Mouse (Mus musculus) spleen, postnatal 36 days (tissue): Measurements from ENCODE around the gene Magi1.

ENCODE experiments used
- DNase-seq, 2 experiments: peaks; one replicate each; pipeline ENCODE4 v3.0.0; 2022; ENCODE audit warnings: low spot score in 2 of 2, mixed read lengths in 1 of 2

The Magi1 gene

GRCm38 (mm10) chr6:93895721-93896120, 388.0 kb downstream of the Magi1 start:
- no peak for DNase-seq

DNA sequence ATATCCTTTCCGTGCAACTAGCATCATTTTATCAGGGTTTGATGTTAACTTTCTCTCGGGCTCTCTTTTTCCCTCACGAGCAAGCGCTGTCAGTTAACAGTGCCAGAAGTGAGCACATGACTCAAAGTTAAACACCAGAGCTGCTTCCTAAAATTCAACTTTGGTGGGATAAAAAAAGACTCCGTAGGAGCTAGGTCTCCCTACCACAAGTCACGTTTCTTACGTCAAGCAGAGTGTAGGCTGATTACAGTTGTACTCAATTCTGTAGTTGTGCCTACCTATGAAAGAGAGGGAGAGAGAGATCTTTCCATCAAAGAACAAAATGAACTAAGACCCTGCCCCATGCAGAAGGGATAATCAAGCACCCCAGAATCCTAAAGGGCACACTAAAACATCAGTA, 389.8 kb downstream of the Magi1 start:
- DNase-seq = no peak

GRCm38 (mm10) chr6:93892922-93893321, 390.8 kb downstream of the Magi1 start:
- DNase-seq = no peak

DNA sequence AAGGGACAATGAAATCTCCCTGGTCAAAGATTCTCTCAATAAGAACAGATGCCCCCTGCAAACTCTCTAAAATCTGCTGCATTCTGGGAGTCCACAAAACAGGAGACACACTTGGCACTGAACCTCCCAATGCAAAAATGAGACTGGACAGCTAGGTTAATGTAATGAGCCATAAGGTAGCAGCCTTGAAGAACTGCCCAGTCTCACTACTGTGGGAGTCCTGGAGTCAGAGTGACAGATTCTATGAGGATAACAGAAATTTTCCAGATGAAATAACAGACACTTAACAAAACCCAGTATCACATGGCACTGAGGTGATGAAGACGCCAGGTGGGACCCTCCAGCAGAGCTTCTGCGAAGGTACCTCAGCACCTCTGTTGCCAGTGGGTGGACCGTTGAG, 393.7 kb downstream of the Magi1 start:
- no peak for DNase-seq

DNA sequence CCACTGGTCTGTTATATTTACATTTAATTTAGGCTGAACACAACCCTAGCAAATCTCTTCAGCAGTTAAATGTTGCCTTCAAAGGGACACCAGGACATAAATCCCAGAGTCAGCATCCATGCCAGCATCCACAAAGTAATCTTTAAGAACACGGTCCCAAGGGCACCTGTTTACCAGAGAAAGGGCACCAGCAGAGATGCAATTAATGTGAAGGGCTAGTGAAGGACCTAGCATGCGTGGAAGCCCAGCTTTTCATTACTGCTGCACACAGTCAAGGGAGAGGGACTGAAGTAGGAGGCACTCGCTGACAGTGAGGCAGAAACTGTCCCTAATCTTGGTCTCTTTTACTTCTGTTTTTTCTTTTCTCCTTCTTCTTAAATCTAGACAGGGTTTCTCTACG, 406.4 kb downstream of the Magi1 start:
- DNase-seq = no peak

DNA sequence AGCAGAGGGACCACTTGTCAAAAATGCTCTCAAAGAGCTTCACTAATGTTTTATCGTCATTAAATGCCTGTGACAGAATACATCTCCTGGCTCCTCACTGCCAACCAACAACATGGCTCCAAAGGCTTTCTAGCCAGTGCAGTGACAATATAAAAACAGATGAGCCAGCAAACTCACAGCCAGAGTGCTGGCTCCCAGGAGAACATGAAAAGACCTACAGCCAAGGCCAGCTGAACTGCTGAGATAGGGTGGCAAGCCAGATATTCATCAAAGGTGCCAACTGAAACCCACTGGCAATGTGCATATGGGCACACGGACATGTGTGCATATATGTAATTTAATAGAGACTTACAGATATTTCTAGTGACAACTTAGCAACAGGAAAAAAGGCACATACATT, 408.8 kb downstream of the Magi1 start:
- DNase-seq = no peak

GRCm38 (mm10) chr6:93874376-93874775, 409.3 kb downstream of the Magi1 start:
- no peak for DNase-seq

DNA sequence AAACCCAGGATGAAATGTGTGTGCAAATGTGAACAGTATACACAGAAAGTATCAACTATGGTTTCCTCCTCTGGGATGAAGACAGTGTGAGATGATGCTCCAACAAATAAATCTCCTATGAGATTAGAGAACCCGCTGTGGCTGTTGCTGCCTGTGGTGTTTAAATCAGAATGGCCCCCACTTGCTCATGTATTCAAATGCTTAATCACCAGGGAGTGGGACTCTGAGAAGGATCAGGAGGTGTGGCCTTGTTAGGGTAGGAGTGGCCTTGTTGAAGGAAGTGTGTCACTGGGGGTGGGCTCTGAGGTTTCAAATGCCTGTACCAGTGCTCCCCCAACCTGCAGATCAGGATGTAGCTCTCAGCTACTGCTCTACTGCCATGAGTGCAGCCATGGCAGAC, 410.2 kb downstream of the Magi1 start:
- DNase-seq = no peak

GRCm38 (mm10) chr6:93871516-93871915, 412.2 kb downstream of the Magi1 start:
- DNase-seq = no peak

DNA sequence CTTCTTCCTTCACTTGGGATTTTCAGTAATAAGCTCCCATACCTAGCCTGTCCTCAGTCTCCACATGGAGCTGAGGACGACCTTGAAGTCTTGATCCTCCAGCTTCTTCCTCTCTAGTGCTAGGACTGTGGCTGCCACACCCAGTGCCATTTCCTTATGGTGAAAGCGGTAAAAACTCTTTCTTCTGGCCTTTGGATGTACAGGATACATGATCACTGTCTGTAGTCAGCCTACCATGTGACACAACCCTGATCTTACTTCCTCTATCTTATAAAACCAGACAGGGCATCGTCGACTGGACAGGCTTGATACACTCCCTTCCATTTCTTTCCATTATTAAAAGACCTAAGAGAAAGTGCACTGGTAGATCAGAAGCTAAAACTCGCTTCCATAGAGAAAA, 413.7 kb downstream of the Magi1 start:
- DNase-seq = no peak

GRCm38 (mm10) chr6:93862263-93862662, 421.5 kb downstream of the Magi1 start:
- no peak for DNase-seq

- DNase-seq = no peak
Measured at GRCm38 (mm10) chr6:93856783-93857182, 426.9 kb downstream of the Magi1 start.

DNA sequence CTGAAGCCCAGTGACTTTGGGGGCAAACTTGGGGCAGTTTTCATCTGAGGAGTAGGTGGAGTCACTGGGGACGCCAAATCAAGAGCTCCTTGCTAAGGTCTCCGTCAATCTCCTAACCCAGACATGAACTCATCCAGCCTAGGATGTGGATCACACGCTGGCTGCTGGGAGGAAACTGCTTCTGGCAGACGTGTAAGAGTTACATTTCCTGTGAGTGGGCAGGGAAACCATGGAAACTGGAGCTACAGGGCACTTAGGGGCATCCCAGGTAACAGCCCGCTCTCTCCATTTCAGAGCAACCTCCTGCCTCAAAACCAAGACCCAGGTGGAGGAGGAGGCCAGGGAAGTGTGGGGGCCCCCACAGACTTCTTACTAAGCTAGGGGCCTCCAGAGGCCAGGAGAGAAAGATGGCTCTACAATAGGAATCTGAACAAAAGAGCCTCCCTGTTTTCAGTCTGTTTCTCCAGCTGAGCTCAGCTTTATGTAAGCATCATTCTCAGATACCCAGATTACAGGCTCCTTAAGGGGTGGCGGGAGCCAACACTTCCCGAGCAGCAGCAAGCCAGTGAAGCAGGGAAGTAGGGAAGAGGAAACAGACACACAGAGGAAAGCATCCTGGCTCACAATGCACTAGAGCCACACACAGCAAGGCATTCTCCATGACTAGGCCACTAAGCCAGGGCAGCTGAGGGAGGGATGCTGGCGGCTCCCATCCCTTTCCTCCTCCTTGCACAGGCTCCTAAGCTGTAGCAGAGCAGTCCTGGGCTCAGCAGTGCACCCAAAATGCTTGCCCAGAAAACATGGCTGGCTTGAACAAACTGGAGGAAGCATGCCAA, 427.7 kb downstream of the Magi1 start:
- DNase-seq = no peak

DNA sequence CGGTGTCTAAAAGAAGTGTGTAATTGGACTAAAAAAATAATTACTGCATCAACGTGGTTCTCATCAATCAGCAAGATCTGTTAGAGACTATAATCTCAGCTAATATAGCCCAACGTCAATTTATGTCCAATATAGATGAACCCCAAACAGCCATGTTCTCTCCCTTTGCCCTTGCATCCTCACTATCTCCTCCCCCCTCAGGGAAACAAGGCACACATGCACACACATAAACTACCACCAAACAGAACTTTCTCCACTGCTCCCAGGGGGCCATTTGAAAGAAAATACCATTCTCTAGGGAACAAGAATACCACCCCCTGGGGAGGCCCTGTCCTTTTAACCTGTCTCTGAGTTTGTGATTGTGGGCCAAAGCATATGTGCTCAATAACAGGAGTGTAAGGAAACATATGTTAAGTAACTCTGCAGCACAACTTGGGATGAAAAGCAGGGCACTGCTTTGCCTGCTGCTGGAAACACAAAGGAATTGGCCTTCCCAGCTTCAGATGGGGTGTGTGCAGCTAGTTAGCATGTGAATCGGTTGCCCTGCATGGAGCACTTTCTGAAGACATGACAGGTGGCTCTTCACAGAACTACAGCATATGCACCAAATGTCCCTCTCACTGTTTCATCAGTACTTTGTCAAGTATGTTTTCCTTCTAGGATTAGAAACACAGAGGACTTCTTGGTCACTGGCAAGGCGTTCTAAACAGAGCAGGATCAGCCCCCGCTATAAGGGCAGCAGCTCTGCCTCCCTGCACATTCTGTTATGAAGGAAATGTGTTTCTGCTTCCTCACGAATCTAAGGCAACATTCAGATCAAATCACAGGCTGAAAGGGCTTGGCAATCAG, 434.6 kb downstream of the Magi1 start:
- DNase-seq = no peak

- DNase-seq = no peak
Measured at GRCm38 (mm10) chr6:93845498-93845897, 438.2 kb downstream of the Magi1 start.

- no peak for DNase-seq
Measured at GRCm38 (mm10) chr6:93845080-93845479, 438.6 kb downstream of the Magi1 start.

DNA sequence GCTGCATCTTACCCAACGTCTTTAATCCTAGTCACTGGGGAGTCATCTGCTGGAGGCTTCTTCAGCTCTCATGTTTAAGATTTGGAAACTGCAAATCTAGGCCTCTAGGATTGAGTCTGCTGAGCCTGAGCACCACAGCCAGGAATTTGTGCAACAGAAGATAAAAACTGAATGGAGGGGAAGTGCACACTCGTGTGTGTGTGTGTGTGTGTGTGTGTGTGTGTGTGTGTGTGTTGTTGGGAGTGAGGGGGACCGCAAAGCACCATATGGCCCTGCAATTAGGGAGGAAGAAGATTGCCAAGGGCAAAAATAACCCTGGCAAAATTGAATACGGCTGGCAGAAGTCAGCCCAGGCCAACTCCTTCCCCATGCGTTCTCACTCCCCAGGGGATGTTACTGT, 439.1 kb downstream of the Magi1 start:
- no peak for DNase-seq

GRCm38 (mm10) chr6:93838398-93838797, 445.3 kb downstream of the Magi1 start:
- DNase-seq = no peak

DNA sequence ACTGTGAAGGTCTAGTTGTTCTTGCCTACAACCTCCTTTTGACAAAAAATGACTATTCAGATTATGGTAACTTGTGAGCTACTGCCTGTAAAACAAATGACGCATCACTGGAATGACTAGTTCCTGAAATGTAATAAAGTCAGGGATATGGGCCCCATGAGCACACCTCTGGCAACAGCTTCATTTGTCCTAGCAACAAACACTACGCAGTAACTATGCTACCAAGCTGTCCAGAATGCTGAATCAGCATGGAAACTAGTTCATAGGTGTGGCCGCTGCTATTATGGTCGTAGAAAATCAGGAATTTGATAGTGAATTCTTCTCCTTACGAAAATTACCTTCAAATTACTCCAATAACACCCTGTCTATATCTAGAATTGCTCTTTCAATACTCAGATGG, 447.1 kb downstream of the Magi1 start:
- no peak for DNase-seq

DNA sequence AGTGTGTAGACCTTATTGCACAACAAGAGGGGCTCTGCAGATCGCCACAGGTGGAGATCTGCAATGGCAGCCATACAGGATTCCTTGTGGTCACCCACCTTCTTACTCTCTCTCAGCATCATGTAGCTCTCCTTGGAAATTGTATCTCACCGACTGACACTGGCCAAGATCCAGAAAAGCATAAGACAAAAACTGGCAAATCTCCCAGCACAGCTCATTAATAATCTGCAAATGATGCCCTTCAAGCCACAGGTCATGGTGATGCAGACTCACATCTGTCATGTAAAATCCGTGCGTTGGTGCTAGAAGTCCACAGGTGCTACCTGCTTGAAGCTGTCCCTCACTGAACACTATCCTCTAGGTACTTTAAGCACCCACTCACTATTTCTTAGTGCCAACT, 448.5 kb downstream of the Magi1 start:
- DNase-seq = no peak

- DNase-seq = no peak
Measured at GRCm38 (mm10) chr6:93828262-93828661, 455.5 kb downstream of the Magi1 start.

GRCm38 (mm10) chr6:93826875-93827274, 456.8 kb downstream of the Magi1 start:
- DNase-seq = no peak
